ENCODE assay signal across 9 mouse cellular contexts in genomic region chr17:47033643-47034042, GRCm38 (mm10). TPM values are rescaled to one million over a fixed set of nuclear protein-coding genes. Genes with fewer than 3 reads are reported as not detected.
DNase-seq lines count a peak whose midpoint lies in the region; ATAC-seq and TF ChIP-seq lines count a peak whose summit lies in the region.
"Had no signal": no experiment of that assay in that cellular context is flagged by ENCODE, and none has a peak within 500 bp of the region (broad histone marks: within the 10 kb centered on the region; RNA-seq: fewer than 3 reads in every experiment).

No protein-coding gene starts in this region.

- 0% methylated on average over 4 of the region's 4 CpGs for WGBS in kidney, postnatal 0 days
- 0% methylated on average over 4 of the region's 4 CpGs for WGBS in kidney, embryonic 16.5 days

- intact Hi-C loops in left cerebral cortex, postnatal 25 days (cut with DNase I), result no loop called here

- no peaks in the 10 kb centered on the region for H3K9me3 ChIP-seq in kidney, postnatal 0 days (replicated peaks; ENCODE audit: low read length)
- H3K9me3 ChIP-seq in kidney, embryonic 16.5 days (ENCODE audit: low read length), result no peaks in the 10 kb centered on the region
- H3K9me3 ChIP-seq in CH12.LX (replicated peaks; ENCODE audit: low read length), result peaks cover 4% of the 10 kb centered on the region
- H3K9me3 ChIP-seq: lung, embryonic 15.5 days had no signal

- no peak for TF ChIP-seq POLR2A in CH12.LX (IDR thresholded peaks at IDR 0.05; ENCODE audit: low read depth, low read length)

- TF ChIP-seq RAD21 in CH12.LX (IDR thresholded peaks at IDR 0.05; ENCODE audit: low read depth, low read length), result peak; percentile 83

- H3K27ac ChIP-seq in kidney, postnatal 0 days, result no peak overlapping the region
- H3K27ac ChIP-seq in kidney, embryonic 16.5 days (ENCODE audit: low read length), result no peak overlapping the region
- no peak overlapping the region for H3K27ac ChIP-seq in CH12.LX (ENCODE audit: insufficient read depth, low read depth)
- H3K27ac ChIP-seq: lung, embryonic 15.5 days had no signal

- dilution Hi-C loops in CH12.LX (cut with MboI; ENCODE audit: extremely low pct_ligation_motif_present, extremely low pct_unique_long_range_greater_than_20kb, low sequenced_read_pairs), result no loop called here

- DNase-seq in kidney, postnatal 0 days (ENCODE audit: low spot score), result peak; percentile 81
- peak; percentile 73 for DNase-seq in CH12.LX (ENCODE audit: extremely low read depth)
- DNase-seq in ZHBTc4 (ENCODE audit: low read depth, low spot score), result peak; percentile 73
- peak; percentile 43 to 49 for DNase-seq in left cerebral cortex, postnatal 25 days (ENCODE audit: low spot score in 2 of 2)
- peak; percentile 60 for DNase-seq in right cerebral cortex, postnatal 4 days

- no peak overlapping the region for H3K4me2 ChIP-seq in kidney, postnatal 0 days (ENCODE audit: low read length)
- H3K4me2 ChIP-seq in kidney, embryonic 16.5 days (replicated peaks; ENCODE audit: low read depth, low read length), result no peak overlapping the region
- H3K4me2 ChIP-seq in CH12.LX (ENCODE audit: insufficient read depth, low read depth, poor library complexity, severe bottlenecking), result no peak overlapping the region
- H3K4me2 ChIP-seq: lung, embryonic 15.5 days had no signal

- H3K4me3 ChIP-seq in kidney, postnatal 0 days (replicated peaks; ENCODE audit: low read depth, low read length), result no peak overlapping the region
- no peak overlapping the region for H3K4me3 ChIP-seq in kidney, embryonic 16.5 days (ENCODE audit: low read length)
- H3K4me3 ChIP-seq in CH12.LX (replicated peaks in 1 of 3; ENCODE audit: low read depth in 2 of 3, low read length in 2 of 3, poor library complexity in 1 of 3), result no peak overlapping the region
- H3K4me3 ChIP-seq: lung, embryonic 15.5 days had no signal

- no peak for TF ChIP-seq EP300 in CH12.LX (IDR thresholded peaks at IDR 0.05; ENCODE audit: low read length)

- no peaks in the 10 kb centered on the region for H3K79me2 ChIP-seq in CH12.LX (replicated peaks; ENCODE audit: control insufficient read depth, extremely low read depth, insufficient read depth, poor library complexity, severe bottlenecking)

- no peaks in the 10 kb centered on the region for H3K36me3 ChIP-seq in kidney, postnatal 0 days (ENCODE audit: insufficient read depth, low read length)
- H3K36me3 ChIP-seq in kidney, embryonic 16.5 days (ENCODE audit: insufficient read depth, low read length), result no peaks in the 10 kb centered on the region
- no peaks in the 10 kb centered on the region for H3K36me3 ChIP-seq in CH12.LX (replicated peaks in 1 of 2; ENCODE audit: control insufficient read depth in 1 of 2, insufficient read depth in 1 of 2, low read length in 1 of 2)
- H3K36me3 ChIP-seq: lung, embryonic 15.5 days had no signal

- no peaks in the 10 kb centered on the region for H3K27me3 ChIP-seq in kidney, postnatal 0 days (ENCODE audit: insufficient read depth, low read length)
- no peaks in the 10 kb centered on the region for H3K27me3 ChIP-seq in kidney, embryonic 16.5 days (ENCODE audit: insufficient read depth, low read length)
- H3K27me3 ChIP-seq in CH12.LX (replicated peaks), result peaks cover 3% of the 10 kb centered on the region
- H3K27me3 ChIP-seq: lung, embryonic 15.5 days had no signal

- in situ Hi-C loops in CH12.LX (cut with MboI; ENCODE audit: low pct_ligation_motif_present, low pct_unique_long_range_greater_than_20kb, low sequenced_read_pairs), result no loop called here

- H3K4me1 ChIP-seq in kidney, postnatal 0 days (replicated peaks; ENCODE audit: insufficient read depth, low read length), result no peaks in the 10 kb centered on the region
- H3K4me1 ChIP-seq in kidney, embryonic 16.5 days (ENCODE audit: insufficient read depth, low read length), result no peaks in the 10 kb centered on the region
- H3K4me1 ChIP-seq in CH12.LX (ENCODE audit: control insufficient read depth in 1 of 2, insufficient read depth in 2 of 2), result peaks cover 0 to 5% of the 10 kb centered on the region in 2 experiments; a peak in 2 of 4 replicates

- no peak for ATAC-seq in kidney, postnatal 0 days (replicated peaks; ENCODE audit: low FRiP score, low read depth)
- no peak for ATAC-seq in kidney, embryonic 16.5 days (ENCODE audit: low FRiP score, low TSS enrichment)
- ATAC-seq in common myeloid progenitor, adult 5-6 weeks (replicated peaks; ENCODE audit: low read depth, poor library complexity, severe bottlenecking), result 0 out of 2 replicates have a peak, but pooled peaks have one; percentile 50
- no peak for ATAC-seq in monocyte, adult 5-6 weeks (replicated peaks; ENCODE audit: insufficient number of reproducible peaks, low FRiP score, low TSS enrichment, poor library complexity, severe bottlenecking)

- H3K9ac ChIP-seq in kidney, postnatal 0 days (ENCODE audit: low read depth, low read length), result no peak overlapping the region
- H3K9ac ChIP-seq in kidney, embryonic 16.5 days (replicated peaks; ENCODE audit: low read length), result no peak overlapping the region
- H3K9ac ChIP-seq in CH12.LX (ENCODE audit: insufficient read depth, low read depth), result no peak overlapping the region
- H3K9ac ChIP-seq: lung, embryonic 15.5 days had no signal

- peak; percentile 84 for TF ChIP-seq CTCF in kidney, postnatal 0 days (IDR thresholded peaks at IDR 0.05; ENCODE audit: low read depth)
- peak; percentile 71 to 92 for TF ChIP-seq CTCF in CH12.LX (conservative IDR thresholded peaks at IDR 0.05 in 1 of 2, IDR thresholded peaks at IDR 0.05 in 1 of 2; ENCODE audit: low read depth in 2 of 2, low read length in 2 of 2)

TF ChIP-seq in CH12.LX, 34 proteins besides CTCF, POLR2A, EP300 and RAD21:
- TF ChIP-seq ZC3H11A (IDR thresholded peaks at IDR 0.05; ENCODE audit: low read depth, low read length) (peak; percentile 22; the same call in 1 of the 2 replicates), CHD1 (IDR thresholded peaks at IDR 0.05; ENCODE audit: low read depth, low read length) (no peak), MXI1 (IDR thresholded peaks at IDR 0.05; ENCODE audit: low read depth, low read length) (peak; percentile 89), MYC (IDR thresholded peaks at IDR 0.05; ENCODE audit: low read depth, low read length) (peak; percentile 100), USF1 (IDR thresholded peaks at IDR 0.05; ENCODE audit: low read depth, low read length) (peak; percentile 50), MAX (IDR thresholded peaks at IDR 0.05; ENCODE audit: low read length) (peak; percentile 94), CHD2 (IDR thresholded peaks at IDR 0.05; ENCODE audit: low read length) (no peak), NRF1 (IDR thresholded peaks at IDR 0.05; ENCODE audit: low read depth, low read length) (no peak), NELFE (IDR thresholded peaks at IDR 0.05; ENCODE audit: low read depth, low read length) (no peak), JUN (IDR thresholded peaks at IDR 0.05; ENCODE audit: insufficient read depth, low read depth, low read length) (no peak), USF2 (conservative IDR thresholded peaks at IDR 0.05; ENCODE audit: low read depth, low read length) (no peak; the same call in 1 of the 2 replicates), HCFC1 (IDR thresholded peaks at IDR 0.05; ENCODE audit: low read depth, low read length) (no peak), PAX5 (IDR thresholded peaks at IDR 0.05; ENCODE audit: low read length) (no peak), JUND (conservative IDR thresholded peaks at IDR 0.05; ENCODE audit: low read depth, low read length) (no peak), IRF4 (IDR thresholded peaks at IDR 0.05; ENCODE audit: low read depth, low read length) (no peak), SMC3 (IDR thresholded peaks at IDR 0.05; ENCODE audit: low read depth, low read length) (peak; percentile 78)

RNA-seq across cellular contexts. Expression of gene Ubr2, which starts 23.3 kb away (rescaled TPM):
- 11.9 TPM in 2 replicates for polyA plus RNA-seq in kidney, postnatal 0 days (2015; fragmentation: Nextera tagmentation; extraction: Ambion mirVana)
- polyA plus RNA-seq in kidney, embryonic 16.5 days (2015; fragmentation: Nextera tagmentation; extraction: Ambion mirVana), result 19.9 and 21.1 TPM in 2 replicates
- 32.2 and 39.6 TPM in 2 replicates for total RNA-seq in CH12.LX (2012; rRNA removed)
- total RNA-seq in CH12.LX (2014; rRNA removed), result 19.5 and 20.4 TPM in 2 replicates
- polyA plus RNA-seq in CH12.LX (2012; ENCODE audit: insufficient read length, low read depth), result 50.9 and 52.6 TPM in 2 replicates
- 35.8 and 39.9 TPM in 2 replicates for total RNA-seq in common myeloid progenitor, adult 5-6 weeks (2017)
- total RNA-seq in left cerebral cortex, postnatal 25 days (2021), result 10 to 100 TPM; 50.6 to 57.0 TPM
- total RNA-seq in monocyte, adult 5-6 weeks (2017), result 45.5 to 87.7 TPM (median 46.5 TPM) in 3 replicates
